Mouse (Mus musculus): ENCODE data around the gene Cab39.

Gene Cab39

GRCm38 (mm10) chr1:85793208-85794105, at the start of gene Cab39:
TSS of gene Cab39 (plus strand) at chr1:85793441.
- peak; percentile 90 for DNase-seq (ENCODE audit: low read depth, low spot score)

GRCm38 (mm10) chr1:85744539-85744938, 48.7 kb upstream of the Cab39 start:
- no peak for DNase-seq (ENCODE audit: low read depth, low spot score)

- DNase-seq (ENCODE audit: low read depth, low spot score): no peak
Observed at GRCm38 (mm10) chr1:85746511-85746910, 46.7 kb upstream of the Cab39 start.

GRCm38 (mm10) chr1:85749829-85750228, 43.4 kb upstream of the Cab39 start:
- no peak for DNase-seq (ENCODE audit: low read depth, low spot score)

GRCm38 (mm10) chr1:85750650-85751049, 42.6 kb upstream of the Cab39 start:
- DNase-seq (ENCODE audit: low read depth, low spot score): no peak

- no peak for DNase-seq (ENCODE audit: low read depth, low spot score)
Observed at GRCm38 (mm10) chr1:85751494-85751893, 41.7 kb upstream of the Cab39 start.

GRCm38 (mm10) chr1:85751932-85752680, 41.1 kb upstream of the Cab39 start:
- no peak for DNase-seq (ENCODE audit: low read depth, low spot score)

- no peak for DNase-seq (ENCODE audit: low read depth, low spot score)
Observed at GRCm38 (mm10) chr1:85757531-85758230, 35.6 kb upstream of the Cab39 start.

GRCm38 (mm10) chr1:85758231-85758968, 34.8 kb upstream of the Cab39 start:
- DNase-seq (ENCODE audit: low read depth, low spot score): no peak

GRCm38 (mm10) chr1:85758969-85759293, 34.3 kb upstream of the Cab39 start:
- DNase-seq (ENCODE audit: low read depth, low spot score): no peak

- DNase-seq (ENCODE audit: low read depth, low spot score): no peak
Observed at GRCm38 (mm10) chr1:85761665-85762064, 31.6 kb upstream of the Cab39 start.

- DNase-seq (ENCODE audit: low read depth, low spot score): no peak
Observed at GRCm38 (mm10) chr1:85763386-85763785, 29.9 kb upstream of the Cab39 start.

- no peak for DNase-seq (ENCODE audit: low read depth, low spot score)
Observed at GRCm38 (mm10) chr1:85764291-85764690, 28.9 kb upstream of the Cab39 start.

- no peak for DNase-seq (ENCODE audit: low read depth, low spot score)
Observed at GRCm38 (mm10) chr1:85766120-85766519, 27.1 kb upstream of the Cab39 start.

GRCm38 (mm10) chr1:85767754-85768153, 25.5 kb upstream of the Cab39 start:
- no peak for DNase-seq (ENCODE audit: low read depth, low spot score)

GRCm38 (mm10) chr1:85771976-85772375, 21.3 kb upstream of the Cab39 start:
- DNase-seq (ENCODE audit: low read depth, low spot score): no peak

- DNase-seq (ENCODE audit: low read depth, low spot score): no peak
Observed at GRCm38 (mm10) chr1:85775136-85775535, 18.1 kb upstream of the Cab39 start.

GRCm38 (mm10) chr1:85776154-85776553, 17.1 kb upstream of the Cab39 start:
- no peak for DNase-seq (ENCODE audit: low read depth, low spot score)

GRCm38 (mm10) chr1:85778436-85778835, 14.8 kb upstream of the Cab39 start, which contains the start of gene A630001G21Rik:
TSS of gene A630001G21Rik (minus strand) at chr1:85778643.
- no peak for DNase-seq (ENCODE audit: low read depth, low spot score)

GRCm38 (mm10) chr1:85779012-85779411, 14.2 kb upstream of the Cab39 start:
- DNase-seq (ENCODE audit: low read depth, low spot score): no peak

- DNase-seq (ENCODE audit: low read depth, low spot score): no peak
Observed at GRCm38 (mm10) chr1:85779428-85780180, 13.6 kb upstream of the Cab39 start.

Measured in mesoderm, embryonic 11.5 days (tissue).